Mouse (Mus musculus) cerebellum, adult 2 months (tissue): Measurements from ENCODE around the gene Prm1. TPM values are rescaled to one million over a fixed set of nuclear protein-coding genes. Genes with fewer than 3 reads are reported as not detected.

ENCODE experiments used
- DNase-seq, 2 experiments: peaks; one replicate each; pipeline ENCODE4 v3.0.0; 2021
- H3K27ac ChIP-seq: fragments of 200-500 bp; 2 replicates; pipeline ENCODE4 v1.5.1; 2012; ENCODE audit warnings: low read length, control low read depth, inconsistent platforms; ENCODE audit not compliant: insufficient read depth
- H3K27me3 ChIP-seq: fragments of 200-500 bp; 2 replicates; pipeline ENCODE4 v1.6.1; 2012; ENCODE audit warnings: inconsistent platforms, mild to moderate bottlenecking, low read length, moderate library complexity; ENCODE audit not compliant: control insufficient read depth, insufficient read depth
- H3K4me1 ChIP-seq: fragments of 200-500 bp; 2 replicates; pipeline ENCODE4 v1.6.1; 2011; ENCODE audit warnings: low read length; ENCODE audit not compliant: control insufficient read depth, insufficient read depth
- H3K4me3 ChIP-seq: fragments of 200-500 bp; replicated peaks from 2 replicates; pipeline ENCODE3; 2011; ENCODE audit warnings: mild to moderate bottlenecking, low read depth, low read length, control low read depth; ENCODE audit not compliant: insufficient read depth
- CTCF ChIP-seq: fragments of 200-500 bp; IDR thresholded peaks from 2 replicates; pipeline ENCODE4 v1.5.1; 2011; ENCODE audit warnings: low read depth, mild to moderate bottlenecking, control low read depth, low read length, moderate library complexity, borderline replicate concordance; ENCODE audit not compliant: insufficient read depth
- POLR2A ChIP-seq: fragments of 200-500 bp; IDR thresholded peaks from 2 replicates; pipeline ENCODE4 v1.6.1; 2011; ENCODE audit warnings: low read length, control low read depth, borderline replicate concordance; ENCODE audit not compliant: insufficient read depth
- WGBS: fragments of 180-500 bp; shearing (Covaris S2); methylation state at CpG from one replicate; pipeline ENCODE4 v1.1.7; 2018; 5-methylcytosine and 5-hydroxymethylcytosine counted together
- polyA plus RNA-seq: library from polyadenylated mRNA; depleted of rRNA; stranded (reverse); fragments of >200 nt; gene quantifications from 2 replicates; pipeline ENCODE4 v1.2.3, GENCODE M21; 2012

The Prm1 gene
- polyA plus RNA-seq, 1 experiment: not detected

DNA sequence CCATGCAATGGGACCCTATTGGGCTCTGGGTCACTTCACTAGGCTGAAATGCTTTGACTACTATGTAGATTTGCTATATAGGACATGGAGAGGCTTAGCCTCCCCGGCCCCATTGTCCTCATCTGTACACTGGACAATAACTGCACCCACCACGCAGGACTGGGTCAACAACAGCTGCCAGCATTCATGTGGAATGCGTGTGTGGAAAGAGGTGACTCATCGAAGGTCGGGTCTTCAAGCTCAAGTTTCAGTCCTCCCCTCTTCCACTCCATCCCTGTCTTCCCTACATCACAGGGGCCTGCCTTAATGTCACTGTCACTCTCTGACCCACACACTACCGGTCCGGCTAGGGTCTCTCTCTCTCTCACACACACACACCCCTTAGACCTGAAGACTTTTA lies 29.3 kb downstream of the Prm1 start:
- 77% methylated on average over 7 of the region's 7 CpGs for WGBS
- no peaks in the 10 kb centered on the region for H3K27me3 ChIP-seq
- H3K27ac ChIP-seq: no peak overlapping the region
- no peak for TF ChIP-seq CTCF
- TF ChIP-seq POLR2A: no peak
- H3K4me1 ChIP-seq: no peaks in the 10 kb centered on the region
- no peak overlapping the region for H3K4me3 ChIP-seq
- DNase-seq: no peak

GRCm38 (mm10) chr16:10774726-10775125 lies 30.9 kb downstream of the Prm1 start:
- no peak overlapping the region for H3K27ac ChIP-seq
- no peaks in the 10 kb centered on the region for H3K27me3 ChIP-seq
- no peaks in the 10 kb centered on the region for H3K4me1 ChIP-seq
- H3K4me3 ChIP-seq: no peak overlapping the region
- WGBS: 72% methylated on average over 4 of the region's 4 CpGs
- TF ChIP-seq POLR2A (no peak), CTCF (no peak)
- no peak for DNase-seq

DNA sequence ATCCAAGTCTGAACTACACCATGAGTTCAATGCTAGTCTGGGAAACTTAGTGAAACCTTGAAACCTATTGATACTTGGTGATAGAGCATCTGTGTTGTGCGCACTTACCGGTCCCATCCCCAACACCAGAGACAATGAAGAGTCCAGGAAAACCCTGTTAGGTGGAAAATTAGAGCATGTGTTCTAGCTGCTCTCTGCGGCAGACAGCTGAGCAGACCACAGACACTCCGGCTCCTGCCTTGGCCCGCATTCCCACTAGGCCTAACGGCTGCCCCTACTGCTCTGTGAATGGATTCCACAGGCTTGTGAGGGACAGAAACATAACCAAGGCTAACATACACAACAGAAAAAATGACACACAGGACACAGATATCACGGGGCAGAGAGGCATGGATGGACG lies 32.1 kb downstream of the Prm1 start:
- H3K27ac ChIP-seq: no peak overlapping the region
- TF ChIP-seq CTCF (no peak), POLR2A (no peak)
- H3K4me1 ChIP-seq: no peaks in the 10 kb centered on the region
- DNase-seq: no peak
- H3K27me3 ChIP-seq: no peaks in the 10 kb centered on the region
- H3K4me3 ChIP-seq: no peak overlapping the region
- 85% methylated on average over 8 of the region's 8 CpGs for WGBS

- no peak overlapping the region for H3K27ac ChIP-seq
- no peak for DNase-seq
- no peaks in the 10 kb centered on the region for H3K27me3 ChIP-seq
- no peak overlapping the region for H3K4me3 ChIP-seq
- TF ChIP-seq POLR2A (no peak), CTCF (no peak)
- 79% methylated on average over 19 of the region's 19 CpGs for WGBS
- no peaks in the 10 kb centered on the region for H3K4me1 ChIP-seq
Measured at GRCm38 (mm10) chr16:10771769-10772510, 33.7 kb downstream of the Prm1 start.

- no peak for TF ChIP-seq POLR2A
- no peak for TF ChIP-seq CTCF
- 72% methylated on average over 4 of the region's 4 CpGs for WGBS
Measured at GRCm38 (mm10) chr16:10770531-10771325, 34.9 kb downstream of the Prm1 start.

GRCm38 (mm10) chr16:10769661-10770060 lies 36.0 kb downstream of the Prm1 start:
- Histone ChIP-seq H3K27me3 (no peaks in the 10 kb centered on the region), H3K4me3 (no peak overlapping the region), H3K27ac (no peak overlapping the region), H3K4me1 (no peaks in the 10 kb centered on the region)
- 62% methylated on average over 2 of the region's 2 CpGs for WGBS
- DNase-seq: no peak
- TF ChIP-seq POLR2A (no peak), CTCF (no peak)

More at GRCm38 (mm10) chr16:10770531-10771325, 34.9 kb downstream of the Prm1 start:
- H3K27ac ChIP-seq: no peak overlapping the region
- H3K4me1 ChIP-seq: no peaks in the 10 kb centered on the region
- DNase-seq: no peak
- no peak overlapping the region for H3K4me3 ChIP-seq
- H3K27me3 ChIP-seq: no peaks in the 10 kb centered on the region

GRCm38 (mm10) chr16:10768821-10769220 lies 36.8 kb downstream of the Prm1 start:
- WGBS: 72% methylated on average over 9 of the region's 9 CpGs
- DNase-seq: no peak
- H3K4me3 ChIP-seq: no peak overlapping the region
- TF ChIP-seq CTCF (no peak), POLR2A (no peak)
- H3K4me1 ChIP-seq: no peaks in the 10 kb centered on the region
- no peaks in the 10 kb centered on the region for H3K27me3 ChIP-seq
- no peak overlapping the region for H3K27ac ChIP-seq
